Mouse (Mus musculus): ENCODE measurements around the gene Gm21103.
"Not testable (repeated sequence)": the region's sequence is repeated elsewhere in the genome, so short reads cannot be mapped to it uniquely, and the experiment has no call there.

- TF ChIP-seq POLR2A (IDR thresholded peaks at IDR 0.05; ENCODE audit: insufficient read depth, low read length); CTCF (IDR thresholded peaks at IDR 0.05; ENCODE audit: low read depth, low read length): not testable (repeated sequence)
Measured at GRCm38 (mm10) chr14:6304743-6305142, at the start of gene Gm21103.
